Mouse (Mus musculus) lung, postnatal 36 days (tissue): Measurements from ENCODE around the gene Gp1bb.

ENCODE experiments used
- DNase-seq: peaks from one replicate; pipeline ENCODE4 v3.0.0; 2022; ENCODE audit warnings: mixed read lengths

The Gp1bb gene

DNA sequence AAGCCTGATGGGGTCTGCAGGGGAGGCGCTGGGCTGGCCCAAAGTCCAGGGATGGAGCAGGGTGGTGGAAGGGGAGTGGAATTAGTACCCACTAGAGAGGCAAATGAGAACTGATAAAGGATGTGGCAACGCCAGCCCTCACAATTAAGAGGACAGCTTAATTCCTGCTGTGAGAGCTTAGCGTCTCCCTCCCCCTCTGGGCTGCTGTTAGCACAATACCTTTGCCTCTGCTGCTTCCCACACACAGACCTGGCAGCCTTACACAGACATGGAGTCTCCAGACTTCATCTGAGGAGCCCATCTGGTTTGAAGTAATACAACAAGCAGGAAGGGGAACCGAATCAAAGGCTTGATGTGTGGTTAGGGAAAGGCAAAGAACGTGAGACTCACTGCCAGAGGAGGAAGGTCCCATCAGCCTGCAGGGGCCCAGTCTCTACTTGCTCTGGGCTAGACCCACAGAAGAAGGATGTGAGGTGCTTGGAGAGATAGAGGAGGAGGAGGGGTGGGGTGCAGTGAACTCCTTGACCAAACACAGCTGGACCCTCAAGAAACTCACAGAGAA lies 44.5 kb downstream of the Gp1bb start:
- DNase-seq, result no peak

DNA sequence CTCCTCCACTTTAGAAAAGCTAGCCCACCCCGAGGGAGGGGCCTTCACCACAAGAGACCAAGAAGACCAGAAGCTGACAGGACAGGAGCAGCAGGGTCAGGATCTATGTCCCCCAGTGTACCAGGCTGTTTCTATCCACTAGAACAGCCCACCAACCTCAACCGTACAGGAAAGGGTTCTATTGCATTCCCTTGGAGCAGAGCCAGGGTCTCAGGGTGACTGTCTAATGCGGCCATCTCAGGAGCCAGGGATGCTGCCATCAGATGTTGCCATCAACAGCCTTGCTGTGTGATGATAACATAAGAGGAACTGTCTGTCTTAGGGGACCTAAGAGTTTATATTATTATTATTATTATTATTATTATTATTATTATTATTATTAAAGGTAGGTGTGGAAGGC lies 45.1 kb downstream of the Gp1bb start:
- DNase-seq, result no peak

DNA sequence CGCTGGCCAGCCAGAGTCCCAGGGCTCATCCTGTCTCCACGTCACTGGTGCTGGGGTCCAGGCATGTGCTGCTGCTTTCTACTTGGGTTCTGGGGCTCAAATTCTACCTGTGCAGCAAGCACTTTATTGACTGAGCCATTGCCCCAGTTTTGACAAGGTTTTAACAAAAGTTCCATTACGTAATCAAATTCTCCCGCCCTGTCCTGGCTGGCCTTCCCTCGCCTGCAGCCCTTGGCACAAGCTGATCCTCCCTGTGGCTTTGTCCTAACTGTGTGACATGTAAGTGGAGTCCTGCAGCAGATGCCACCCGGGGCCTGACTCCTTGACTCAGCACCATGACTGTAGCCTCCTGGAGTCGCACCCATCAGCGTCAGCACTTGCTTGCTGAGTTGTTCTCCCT lies 48.0 kb downstream of the Gp1bb start:
- DNase-seq, result no peak
